Mouse (Mus musculus) heart, postnatal 0 days (tissue): ENCODE measurements around the gene Pde4d. TPM values are rescaled to one million over a fixed set of nuclear protein-coding genes. Genes with fewer than 3 reads are reported as not detected.

ENCODE experiments used
- ATAC-seq: fragments of 200-750 bp; cut with Nextera tagmentation; 2 replicates; pipeline ENCODE4 v1.8.0; 2017; ENCODE audit warnings: low read depth, moderate number of reproducible peaks, moderate library complexity; ENCODE audit not compliant: insufficient read depth
- DNase-seq: peaks from one replicate; pipeline ENCODE4 v3.0.0-alpha.2; 2016; ENCODE audit warnings: low spot score
- H3K27ac ChIP-seq: fragments of 300-500 bp; sonication (generic); 2 replicates; pipeline ENCODE4 v1.5.1; 2014; ENCODE audit warnings: low read depth, mild to moderate bottlenecking
- H3K27me3 ChIP-seq: fragments of 300-500 bp; sonication (generic); 2 replicates; pipeline ENCODE4 v1.6.1; 2014; ENCODE audit warnings: low read length, mixed read lengths; ENCODE audit not compliant: control insufficient read depth, insufficient read depth
- H3K36me3 ChIP-seq: fragments of 300-500 bp; sonication (generic); replicated peaks from 2 replicates; pipeline ENCODE4 v1.6.1; 2014; ENCODE audit warnings: low read length, mixed read lengths; ENCODE audit not compliant: control insufficient read depth, insufficient read depth
- H3K4me1 ChIP-seq: fragments of 300-500 bp; sonication (generic); 2 replicates; pipeline ENCODE4 v1.6.1; 2014; ENCODE audit warnings: antibody characterized with exemption; ENCODE audit not compliant: control insufficient read depth, insufficient read depth
- H3K4me2 ChIP-seq: fragments of 300-500 bp; sonication (generic); 2 replicates; pipeline ENCODE4 v1.6.1; 2014; ENCODE audit warnings: low read depth, mild to moderate bottlenecking, low read length, moderate library complexity
- H3K4me3 ChIP-seq: fragments of 300-500 bp; sonication (generic); 2 replicates; pipeline ENCODE4 v1.5.1; 2014; ENCODE audit warnings: low read depth, low read length
- H3K9ac ChIP-seq: fragments of 300-500 bp; sonication (generic); replicated peaks from 2 replicates; pipeline ENCODE4 v1.6.1; 2014; ENCODE audit warnings: low read depth, low read length, mixed read lengths
- H3K9me3 ChIP-seq: fragments of 300-500 bp; sonication (generic); replicated peaks from 2 replicates; pipeline ENCODE4 v1.6.1; 2016; ENCODE audit warnings: low read length; ENCODE audit not compliant: control insufficient read depth
- CTCF ChIP-seq: IDR thresholded peaks from 2 replicates; pipeline ENCODE4 v1.5.1; 2016; ENCODE audit warnings: antibody characterized with exemption, control low read depth, low read depth
- EP300 ChIP-seq: IDR thresholded peaks from 2 replicates; pipeline ENCODE4 v1.6.1; 2016; ENCODE audit warnings: antibody characterized with exemption, low read depth
- WGBS: fragments of 180-500 bp; shearing (Covaris S2); extraction: QIAGEN DNeasy Blood & Tissue Kit; methylation state at CpG from one replicate; pipeline ENCODE4 v1.1.7; 2014; 5-methylcytosine and 5-hydroxymethylcytosine counted together
- polyA plus RNA-seq: library from polyadenylated mRNA; unstranded; fragments of >200 nt; fragmentation: Nextera tagmentation; extraction: Ambion mirVana; gene quantifications from 2 replicates; pipeline ENCODE4 v1.2.1, GENCODE M21; 2015
- total RNA-seq: library from RNA; depleted of rRNA; stranded (reverse); fragments of >200 nt; gene quantifications from 2 replicates; pipeline ENCODE4 v1.2.3, GENCODE M21; 2014; ENCODE audit warnings: low replicate concordance

The Pde4d gene
- total and polyA plus RNA-seq, 2 experiments from 2014 or later = 21.9 to 58.0 TPM

GRCm38 (mm10) chr13:109534709-109535284 lies 1085.0 kb downstream of the Pde4d start:
- Histone ChIP-seq H3K9ac (no peak overlapping the region), H3K36me3 (no peaks in the 10 kb centered on the region), H3K27ac (no peak overlapping the region), H3K9me3 (no peaks in the 10 kb centered on the region), H3K4me3 (no peak overlapping the region), H3K27me3 (no peaks in the 10 kb centered on the region), H3K4me1 (no peaks in the 10 kb centered on the region), H3K4me2 (no peak overlapping the region)
- ATAC-seq (no peak), DNase-seq (no peak)
- TF ChIP-seq EP300 (no peak), CTCF (no peak)
- 73% methylated on average over 5 of the region's 5 CpGs for WGBS

GRCm38 (mm10) chr13:109536636-109537035 lies 1086.9 kb downstream of the Pde4d start:
- no peaks in the 10 kb centered on the region for H3K27me3 ChIP-seq
- 40% methylated on average over 4 of the region's 4 CpGs for WGBS
- ATAC-seq = no peak

GRCm38 (mm10) chr13:109539371-109539770 lies 1089.6 kb downstream of the Pde4d start:
- no peak overlapping the region for H3K4me2 ChIP-seq
- DNase-seq = no peak
- 58% methylated on average over 3 of the region's 3 CpGs for WGBS
- H3K9ac ChIP-seq = no peak overlapping the region
- no peaks in the 10 kb centered on the region for H3K4me1 ChIP-seq
- ATAC-seq = no peak
- H3K27ac ChIP-seq = no peak overlapping the region
- H3K9me3 ChIP-seq = no peaks in the 10 kb centered on the region
- TF ChIP-seq CTCF (no peak), EP300 (no peak)
- H3K36me3 ChIP-seq = no peaks in the 10 kb centered on the region
- H3K27me3 ChIP-seq = no peaks in the 10 kb centered on the region
- no peak overlapping the region for H3K4me3 ChIP-seq

More at GRCm38 (mm10) chr13:109536636-109537035, 1086.9 kb downstream of the Pde4d start:
- DNase-seq = no peak
- no peaks in the 10 kb centered on the region for H3K4me1 ChIP-seq
- no peaks in the 10 kb centered on the region for H3K9me3 ChIP-seq
- no peaks in the 10 kb centered on the region for H3K36me3 ChIP-seq
- no peak overlapping the region for H3K9ac ChIP-seq
- no peak for TF ChIP-seq EP300
- no peak for TF ChIP-seq CTCF
- H3K27ac ChIP-seq = no peak overlapping the region
- no peak overlapping the region for H3K4me3 ChIP-seq
- H3K4me2 ChIP-seq = no peak overlapping the region

GRCm38 (mm10) chr13:109544646-109545045 lies 1094.9 kb downstream of the Pde4d start:
- no peak for ATAC-seq
- no peak for TF ChIP-seq CTCF
- no peak for TF ChIP-seq EP300
- 64% methylated on average over 4 of the region's 4 CpGs for WGBS

GRCm38 (mm10) chr13:109546337-109546736 lies 1096.6 kb downstream of the Pde4d start:
- Histone ChIP-seq H3K9me3 (no peaks in the 10 kb centered on the region), H3K4me1 (no peaks in the 10 kb centered on the region), H3K4me2 (no peak overlapping the region), H3K36me3 (no peaks in the 10 kb centered on the region), H3K9ac (no peak overlapping the region), H3K27ac (no peak overlapping the region), H3K4me3 (no peak overlapping the region), H3K27me3 (no peaks in the 10 kb centered on the region)
- DNase-seq (no peak), ATAC-seq (no peak)
- WGBS = 79% methylated on average over 18 of the region's 18 CpGs
- TF ChIP-seq CTCF (no peak), EP300 (no peak)

More at GRCm38 (mm10) chr13:109544646-109545045, 1094.9 kb downstream of the Pde4d start:
- H3K9ac ChIP-seq = no peak overlapping the region
- no peaks in the 10 kb centered on the region for H3K4me1 ChIP-seq
- DNase-seq = no peak
- H3K27me3 ChIP-seq = no peaks in the 10 kb centered on the region
- H3K4me2 ChIP-seq = no peak overlapping the region
- H3K27ac ChIP-seq = no peak overlapping the region
- no peaks in the 10 kb centered on the region for H3K9me3 ChIP-seq
- H3K4me3 ChIP-seq = no peak overlapping the region
- no peaks in the 10 kb centered on the region for H3K36me3 ChIP-seq
